Mouse (Mus musculus): ENCODE results near the gene Cenpt. TPM values are rescaled to one million over a fixed set of nuclear protein-coding genes. Genes with fewer than 3 reads are reported as not detected.

Cenpt gene
- polyA plus RNA-seq, 1 experiment from 2014 or later = 34.0 TPM

GRCm38 (mm10) chr8:105813241-105813640 is 39.8 kb downstream of the Cenpt start:
- Histone ChIP-seq H3K4me1 (ENCODE audit: control insufficient read depth, insufficient read depth, low read length) (peaks cover 13% of the 10 kb centered on the region), H3K27me3 (ENCODE audit: control insufficient read depth, insufficient read depth, low read length) (no peaks in the 10 kb centered on the region), H3K9ac (ENCODE audit: low read length) (no peak overlapping the region), H3K4me2 (ENCODE audit: low read depth, low read length) (no peak overlapping the region), H3K9me3 (replicated peaks; ENCODE audit: control insufficient read depth, low read length) (no peaks in the 10 kb centered on the region), H3K36me3 (ENCODE audit: control insufficient read depth, insufficient read depth) (peaks cover 3% of the 10 kb centered on the region; the same call in 1 of the 2 replicates), H3K4me3 (ENCODE audit: low read length) (no peak overlapping the region), H3K27ac (ENCODE audit: low read length) (no peak overlapping the region)
- no peak for ATAC-seq (replicated peaks; ENCODE audit: extremely low read depth, insufficient read depth, low FRiP score)
- WGBS = 91% methylated on average over 6 of the region's 6 CpGs

GRCm38 (mm10) chr8:105812511-105812910 is 40.6 kb downstream of the Cenpt start:
- Histone ChIP-seq H3K9ac (ENCODE audit: low read length) (no peak overlapping the region), H3K4me3 (ENCODE audit: low read length) (no peak overlapping the region), H3K27ac (ENCODE audit: low read length) (no peak overlapping the region), H3K9me3 (replicated peaks; ENCODE audit: control insufficient read depth, low read length) (no peaks in the 10 kb centered on the region), H3K4me2 (ENCODE audit: low read depth, low read length) (no peak overlapping the region), H3K4me1 (ENCODE audit: control insufficient read depth, insufficient read depth, low read length) (peaks cover 20% of the 10 kb centered on the region), H3K36me3 (ENCODE audit: control insufficient read depth, insufficient read depth) (peaks cover 3% of the 10 kb centered on the region; the same call in 1 of the 2 replicates), H3K27me3 (ENCODE audit: control insufficient read depth, insufficient read depth, low read length) (no peaks in the 10 kb centered on the region)
- WGBS = 80% methylated on average over 5 of the region's 5 CpGs
- no peak for ATAC-seq (replicated peaks; ENCODE audit: extremely low read depth, insufficient read depth, low FRiP score)

GRCm38 (mm10) chr8:105811543-105811942 is 41.5 kb downstream of the Cenpt start:
- ATAC-seq (replicated peaks; ENCODE audit: extremely low read depth, insufficient read depth, low FRiP score) = no peak
- 67% methylated on average over 3 of the region's 3 CpGs for WGBS
- H3K4me3 ChIP-seq (ENCODE audit: low read length) = no peak overlapping the region
- no peak overlapping the region for H3K4me2 ChIP-seq (ENCODE audit: low read depth, low read length)
- H3K4me1 ChIP-seq (ENCODE audit: control insufficient read depth, insufficient read depth, low read length) = peaks cover 20% of the 10 kb centered on the region
- no peak overlapping the region for H3K27ac ChIP-seq (ENCODE audit: low read length)
- H3K27me3 ChIP-seq (ENCODE audit: control insufficient read depth, insufficient read depth, low read length) = no peaks in the 10 kb centered on the region
- H3K36me3 ChIP-seq (ENCODE audit: control insufficient read depth, insufficient read depth) = peaks cover 3% of the 10 kb centered on the region; the same call in 1 of the 2 replicates
- H3K9me3 ChIP-seq (replicated peaks; ENCODE audit: control insufficient read depth, low read length) = no peaks in the 10 kb centered on the region
- no peak overlapping the region for H3K9ac ChIP-seq (ENCODE audit: low read length)

GRCm38 (mm10) chr8:105811061-105811460 is 42.0 kb downstream of the Cenpt start:
- H3K4me3 ChIP-seq (ENCODE audit: low read length) = no peak overlapping the region

GRCm38 (mm10) chr8:105810245-105810786 is 42.8 kb downstream of the Cenpt start:
- H3K27me3 ChIP-seq (ENCODE audit: control insufficient read depth, insufficient read depth, low read length) = no peaks in the 10 kb centered on the region
- no peak overlapping the region for H3K4me2 ChIP-seq (ENCODE audit: low read depth, low read length)
- H3K4me3 ChIP-seq (ENCODE audit: low read length) = no peak overlapping the region
- peaks cover 3% of the 10 kb centered on the region; the same call in 1 of the 2 replicates for H3K36me3 ChIP-seq (ENCODE audit: control insufficient read depth, insufficient read depth)
- H3K27ac ChIP-seq (ENCODE audit: low read length) = peak overlapping the region; percentile 49; the same call in 1 of the 2 replicates
- WGBS = 75% methylated on average over 6 of the region's 6 CpGs
- no peaks in the 10 kb centered on the region for H3K9me3 ChIP-seq (replicated peaks; ENCODE audit: control insufficient read depth, low read length)
- 0 out of 2 replicates have a peak overlapping the region, but pooled peaks have one; percentile 9 for H3K9ac ChIP-seq (ENCODE audit: low read length)
- ATAC-seq (replicated peaks; ENCODE audit: extremely low read depth, insufficient read depth, low FRiP score) = no peak
- peaks cover 20% of the 10 kb centered on the region for H3K4me1 ChIP-seq (ENCODE audit: control insufficient read depth, insufficient read depth, low read length)

More at GRCm38 (mm10) chr8:105811061-105811460, 42.0 kb downstream of the Cenpt start:
- no peaks in the 10 kb centered on the region for H3K9me3 ChIP-seq (replicated peaks; ENCODE audit: control insufficient read depth, low read length)
- peaks cover 3% of the 10 kb centered on the region; the same call in 1 of the 2 replicates for H3K36me3 ChIP-seq (ENCODE audit: control insufficient read depth, insufficient read depth)
- no peaks in the 10 kb centered on the region for H3K27me3 ChIP-seq (ENCODE audit: control insufficient read depth, insufficient read depth, low read length)
- no peak for ATAC-seq (replicated peaks; ENCODE audit: extremely low read depth, insufficient read depth, low FRiP score)
- WGBS = 73% methylated on average over 10 of the region's 10 CpGs
- H3K4me2 ChIP-seq (ENCODE audit: low read depth, low read length) = no peak overlapping the region
- H3K4me1 ChIP-seq (ENCODE audit: control insufficient read depth, insufficient read depth, low read length) = peaks cover 20% of the 10 kb centered on the region
- no peak overlapping the region for H3K9ac ChIP-seq (ENCODE audit: low read length)
- H3K27ac ChIP-seq (ENCODE audit: low read length) = no peak overlapping the region

- Histone ChIP-seq H3K4me2 (ENCODE audit: low read depth, low read length) (no peak overlapping the region), H3K9ac (ENCODE audit: low read length) (no peak overlapping the region), H3K9me3 (replicated peaks; ENCODE audit: control insufficient read depth, low read length) (no peaks in the 10 kb centered on the region), H3K36me3 (ENCODE audit: control insufficient read depth, insufficient read depth) (peaks cover 10% of the 10 kb centered on the region), H3K27ac (ENCODE audit: low read length) (no peak overlapping the region), H3K4me3 (ENCODE audit: low read length) (no peak overlapping the region), H3K27me3 (ENCODE audit: control insufficient read depth, insufficient read depth, low read length) (no peaks in the 10 kb centered on the region), H3K4me1 (ENCODE audit: control insufficient read depth, insufficient read depth, low read length) (peaks cover 20% of the 10 kb centered on the region)
- no peak for ATAC-seq (replicated peaks; ENCODE audit: extremely low read depth, insufficient read depth, low FRiP score)
- 87% methylated on average over 2 of the region's 2 CpGs for WGBS
Observed at GRCm38 (mm10) chr8:105808480-105808879, 44.6 kb downstream of the Cenpt start.

- no peak for ATAC-seq (replicated peaks; ENCODE audit: extremely low read depth, insufficient read depth, low FRiP score)
- Histone ChIP-seq H3K9ac (ENCODE audit: low read length) (no peak overlapping the region), H3K36me3 (ENCODE audit: control insufficient read depth, insufficient read depth) (peaks cover 10% of the 10 kb centered on the region), H3K9me3 (replicated peaks; ENCODE audit: control insufficient read depth, low read length) (no peaks in the 10 kb centered on the region), H3K27ac (ENCODE audit: low read length) (peak overlapping the region; percentile 1; the same call in 1 of the 2 replicates), H3K27me3 (ENCODE audit: control insufficient read depth, insufficient read depth, low read length) (no peaks in the 10 kb centered on the region), H3K4me2 (ENCODE audit: low read depth, low read length) (no peak overlapping the region), H3K4me3 (ENCODE audit: low read length) (no peak overlapping the region), H3K4me1 (ENCODE audit: control insufficient read depth, insufficient read depth, low read length) (peaks cover 20% of the 10 kb centered on the region)
- WGBS = 63% methylated on average over 5 of the region's 5 CpGs
Observed at GRCm38 (mm10) chr8:105807766-105808165, 45.3 kb downstream of the Cenpt start.

GRCm38 (mm10) chr8:105805964-105806363 is 47.1 kb downstream of the Cenpt start:
- Histone ChIP-seq H3K4me3 (ENCODE audit: low read length) (no peak overlapping the region), H3K36me3 (ENCODE audit: control insufficient read depth, insufficient read depth) (peaks cover 7% of the 10 kb centered on the region), H3K4me2 (ENCODE audit: low read depth, low read length) (no peak overlapping the region), H3K27me3 (ENCODE audit: control insufficient read depth, insufficient read depth, low read length) (no peaks in the 10 kb centered on the region), H3K9me3 (replicated peaks; ENCODE audit: control insufficient read depth, low read length) (no peaks in the 10 kb centered on the region), H3K9ac (ENCODE audit: low read length) (no peak overlapping the region), H3K27ac (ENCODE audit: low read length) (no peak overlapping the region), H3K4me1 (ENCODE audit: control insufficient read depth, insufficient read depth, low read length) (peaks cover 15% of the 10 kb centered on the region)
- 72% methylated on average over 1 of the region's 1 CpGs for WGBS
- ATAC-seq (replicated peaks; ENCODE audit: extremely low read depth, insufficient read depth, low FRiP score) = no peak

GRCm38 (mm10) chr8:105805346-105805745 is 47.7 kb downstream of the Cenpt start:
- Histone ChIP-seq H3K36me3 (ENCODE audit: control insufficient read depth, insufficient read depth) (peaks cover 7% of the 10 kb centered on the region), H3K9ac (ENCODE audit: low read length) (no peak overlapping the region), H3K27ac (ENCODE audit: low read length) (no peak overlapping the region), H3K27me3 (ENCODE audit: control insufficient read depth, insufficient read depth, low read length) (no peaks in the 10 kb centered on the region), H3K4me2 (ENCODE audit: low read depth, low read length) (no peak overlapping the region), H3K9me3 (replicated peaks; ENCODE audit: control insufficient read depth, low read length) (no peaks in the 10 kb centered on the region), H3K4me1 (ENCODE audit: control insufficient read depth, insufficient read depth, low read length) (peaks cover 14% of the 10 kb centered on the region), H3K4me3 (ENCODE audit: low read length) (no peak overlapping the region)
- 83% methylated on average over 3 of the region's 3 CpGs for WGBS
- ATAC-seq (replicated peaks; ENCODE audit: extremely low read depth, insufficient read depth, low FRiP score) = no peak

Measured in heart, embryonic 16.5 days (tissue).